Mouse (Mus musculus): ENCODE measurements around the gene Nrtn.

GRCm38 (mm10) chr17:56708692-56709091, 48.6 kb downstream of the Nrtn start:
- TF ChIP-seq USF1 (IDR thresholded peaks at IDR 0.05; ENCODE audit: low read depth) (no peak), POLR2A (IDR thresholded peaks at IDR 0.05; ENCODE audit: insufficient read length, low read depth) (no peak), TCF3 (IDR thresholded peaks at IDR 0.05; ENCODE audit: insufficient read length, low read depth) (no peak), POLR2AphosphoS2 (IDR thresholded peaks at IDR 0.05; ENCODE audit: insufficient read length, low read depth) (no peak), E2F4 (IDR thresholded peaks at IDR 0.05; ENCODE audit: insufficient read depth) (no peak), CEBPB (IDR thresholded peaks at IDR 0.05; ENCODE audit: insufficient read depth, poor library complexity, severe bottlenecking) (no peak)
